Mouse (Mus musculus): Measurements from ENCODE around the gene Tmem121b.

The Tmem121b gene

GRCm38 (mm10) chr6:120493374-120494181, at the start of gene Tmem121b:
Tmem121b (minus strand) TSS chr6:120493807.
- ATAC-seq (ENCODE audit: insufficient number of reproducible peaks, low FRiP score, low TSS enrichment), result peak; percentile 57

DNA sequence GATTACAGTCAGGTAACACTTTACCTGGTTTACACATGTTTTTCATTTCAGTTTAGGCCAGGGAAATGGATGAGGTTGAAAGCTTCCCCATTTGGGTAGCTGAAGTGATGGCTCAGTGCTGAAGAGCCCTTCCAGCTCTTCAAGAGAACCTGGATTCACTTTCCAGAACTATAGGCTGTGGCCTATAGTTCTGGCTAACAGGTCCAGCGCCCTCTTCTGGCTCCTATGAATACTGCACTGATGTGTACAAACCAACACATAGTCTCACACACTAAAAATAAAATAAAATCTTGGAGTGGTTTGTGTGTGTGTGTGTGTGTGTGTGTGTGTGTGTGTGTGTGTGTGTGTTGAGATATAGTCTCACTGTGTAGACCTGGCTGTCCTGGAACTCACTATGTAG, 48.5 kb upstream of the Tmem121b start:
- ATAC-seq (ENCODE audit: insufficient number of reproducible peaks, low FRiP score, low TSS enrichment), result no peak

GRCm38 (mm10) chr6:120541386-120541785, 47.8 kb upstream of the Tmem121b start:
- ATAC-seq (ENCODE audit: insufficient number of reproducible peaks, low FRiP score, low TSS enrichment), result no peak

GRCm38 (mm10) chr6:120539781-120540231, 46.2 kb upstream of the Tmem121b start:
- ATAC-seq (ENCODE audit: insufficient number of reproducible peaks, low FRiP score, low TSS enrichment), result peak; percentile 56; the same call in 1 of the 2 replicates

DNA sequence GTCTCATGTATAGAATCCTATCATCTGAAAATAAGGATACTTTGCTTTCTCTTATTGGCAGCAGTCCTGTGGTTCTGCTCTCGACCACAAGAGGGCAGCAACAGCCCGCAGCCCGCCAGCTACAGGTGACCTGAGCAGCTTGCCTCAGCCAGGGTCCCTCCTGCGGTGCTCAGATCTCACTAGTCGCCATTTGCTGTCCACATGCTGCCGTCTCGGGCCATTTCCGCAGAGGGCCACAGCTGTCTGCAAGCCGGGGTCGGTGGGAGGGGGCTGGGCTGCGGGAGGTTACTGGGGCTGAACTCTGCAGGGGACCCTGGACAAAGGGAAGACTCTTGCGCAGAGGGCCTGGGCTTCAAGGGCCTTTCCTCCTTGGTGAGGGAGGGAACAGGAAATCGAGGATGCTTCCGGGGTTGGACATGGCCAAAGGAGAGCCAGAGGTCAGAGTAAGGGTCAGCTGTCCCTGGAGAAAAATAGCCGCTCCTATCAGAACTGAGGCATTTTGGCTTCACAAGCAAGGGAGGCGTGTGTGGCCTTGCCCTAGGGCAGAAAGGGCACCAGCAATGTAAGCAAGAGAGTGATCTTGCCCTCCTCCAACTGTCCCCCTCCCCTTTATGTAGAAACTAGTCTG, 45.6 kb upstream of the Tmem121b start:
- peak; percentile 87 for ATAC-seq (ENCODE audit: insufficient number of reproducible peaks, low FRiP score, low TSS enrichment)

DNA sequence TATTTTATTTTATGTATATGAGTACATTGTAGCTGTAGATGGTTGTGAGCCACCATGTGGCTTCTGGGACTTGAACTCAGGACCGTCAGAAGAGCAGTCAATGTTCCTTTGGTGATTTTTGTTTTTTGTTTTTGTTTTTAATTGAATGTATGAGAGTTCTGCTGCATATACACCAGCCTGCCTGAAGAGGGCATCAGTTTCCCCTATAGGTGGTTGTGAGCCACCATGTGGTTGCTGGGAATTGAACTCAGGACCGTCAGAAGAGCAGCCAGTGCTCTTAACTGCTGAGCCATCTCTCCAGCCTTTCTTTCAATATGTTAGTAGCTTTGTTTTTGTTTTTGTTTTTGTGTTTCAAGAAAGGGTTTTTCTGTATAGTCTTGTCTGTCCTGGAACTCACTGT, 42.7 kb upstream of the Tmem121b start:
- ATAC-seq (ENCODE audit: insufficient number of reproducible peaks, low FRiP score, low TSS enrichment), result no peak

DNA sequence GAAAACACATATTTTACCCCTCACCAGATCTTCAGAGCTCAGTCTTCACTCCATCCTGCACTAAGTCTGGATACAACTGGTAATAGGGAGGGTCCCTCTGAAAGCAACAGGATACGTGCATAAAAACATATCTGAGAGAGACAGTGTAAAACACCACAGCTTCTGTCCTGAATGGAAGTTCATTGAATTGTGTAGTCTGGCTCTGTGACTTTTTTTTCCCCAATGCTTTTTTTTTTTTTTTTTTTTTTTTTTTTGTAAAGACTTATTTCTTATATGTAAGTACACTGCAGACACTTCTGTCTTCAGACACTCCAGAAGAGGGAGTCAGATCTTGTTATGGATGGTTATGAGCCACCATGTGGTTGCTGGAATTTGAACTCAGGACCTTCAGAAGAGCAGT, 39.0 kb upstream of the Tmem121b start:
- ATAC-seq (ENCODE audit: insufficient number of reproducible peaks, low FRiP score, low TSS enrichment), result no peak

- peak; percentile 98 for ATAC-seq (ENCODE audit: insufficient number of reproducible peaks, low FRiP score, low TSS enrichment)
These were observed 37.7 kb upstream of the Tmem121b start, which contains the start of gene Hdhd5 for GRCm38 (mm10) chr6:120531020-120531965. Hdhd5 (minus strand) TSS chr6:120531319.

GRCm38 (mm10) chr6:120529123-120529522, 35.5 kb upstream of the Tmem121b start:
- ATAC-seq (ENCODE audit: insufficient number of reproducible peaks, low FRiP score, low TSS enrichment), result no peak

DNA sequence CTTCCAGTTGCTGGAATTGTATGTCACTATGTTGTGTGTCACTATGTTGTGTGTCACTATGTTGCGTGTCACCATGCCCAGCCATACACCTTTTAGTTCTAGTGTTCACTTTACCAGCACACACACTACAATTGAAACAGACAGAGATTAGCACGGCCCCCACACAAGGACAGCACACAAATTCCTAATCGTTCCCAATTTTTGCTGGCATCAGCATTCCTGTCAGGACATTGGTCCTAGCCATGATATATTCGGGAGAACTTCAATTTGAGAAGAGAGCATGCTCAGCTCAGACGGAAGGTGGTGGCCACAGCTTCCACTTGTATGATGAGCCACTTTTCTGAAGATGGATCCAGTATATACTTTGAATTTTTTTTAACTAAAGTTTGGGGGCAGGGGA, 31.2 kb upstream of the Tmem121b start:
- ATAC-seq (ENCODE audit: insufficient number of reproducible peaks, low FRiP score, low TSS enrichment), result no peak

DNA sequence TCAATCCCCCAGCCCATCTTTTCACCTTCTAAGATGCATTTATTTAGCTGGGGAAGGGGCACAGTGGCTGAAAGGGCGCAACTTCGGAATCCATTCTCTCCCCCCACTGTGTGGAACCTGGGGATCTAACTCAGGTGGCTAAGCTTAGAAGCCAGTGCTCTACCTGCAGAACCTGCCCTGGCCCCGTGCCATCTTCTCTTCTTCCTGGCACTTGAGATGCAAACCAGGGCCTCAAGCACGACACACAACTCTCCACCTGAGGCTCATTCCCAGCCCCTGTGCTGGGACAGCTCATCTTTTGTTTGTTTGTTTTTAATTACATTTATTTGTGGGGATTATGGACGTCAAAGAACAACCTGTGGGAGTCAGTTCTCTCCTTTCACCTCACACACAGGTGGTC, 26.0 kb upstream of the Tmem121b start:
- no peak for ATAC-seq (ENCODE audit: insufficient number of reproducible peaks, low FRiP score, low TSS enrichment)

DNA sequence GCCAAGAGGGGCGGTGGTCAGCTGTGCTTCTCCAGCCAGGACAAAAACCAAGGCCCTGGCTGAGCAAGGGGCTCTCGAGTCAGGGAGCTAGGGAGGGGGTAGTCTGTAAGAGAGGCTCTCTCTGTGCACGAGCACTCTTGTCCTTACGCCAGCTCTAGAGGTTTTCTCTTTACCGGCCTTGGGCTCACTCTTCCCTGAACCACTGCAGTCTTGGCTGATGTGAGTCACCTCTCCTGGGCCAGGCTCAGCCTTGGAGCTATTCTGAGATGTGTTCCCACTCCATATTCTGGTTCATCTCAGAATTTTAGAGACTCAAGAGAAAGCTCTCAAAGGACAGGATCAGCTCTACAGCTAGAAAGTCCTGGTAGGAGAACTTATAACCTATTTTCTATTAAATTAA, 23.7 kb upstream of the Tmem121b start:
- ATAC-seq (ENCODE audit: insufficient number of reproducible peaks, low FRiP score, low TSS enrichment), result no peak

DNA sequence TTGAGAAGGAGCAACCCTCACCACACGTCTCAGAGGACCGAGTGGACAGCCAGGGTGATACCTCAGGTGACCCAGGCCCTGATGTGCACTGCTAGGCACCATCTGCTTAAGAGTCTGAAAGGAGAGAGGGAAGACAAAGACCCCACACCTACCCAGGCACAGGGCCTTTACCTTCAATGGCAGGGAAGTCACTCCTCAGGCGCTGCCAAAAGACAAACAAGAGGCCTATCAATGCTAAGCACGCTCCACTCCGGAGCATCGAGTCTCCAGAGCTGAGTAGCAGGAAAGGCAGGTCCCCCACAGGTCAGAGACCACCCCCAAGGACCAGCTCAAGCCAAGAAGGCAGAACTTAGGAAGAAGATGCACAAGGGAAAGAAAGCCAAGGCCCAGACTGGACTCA, 23.3 kb upstream of the Tmem121b start:
- no peak for ATAC-seq (ENCODE audit: insufficient number of reproducible peaks, low FRiP score, low TSS enrichment)

- no peak for ATAC-seq (ENCODE audit: insufficient number of reproducible peaks, low FRiP score, low TSS enrichment)
These were observed 22.8 kb upstream of the Tmem121b start for GRCm38 (mm10) chr6:120516422-120516821.

DNA sequence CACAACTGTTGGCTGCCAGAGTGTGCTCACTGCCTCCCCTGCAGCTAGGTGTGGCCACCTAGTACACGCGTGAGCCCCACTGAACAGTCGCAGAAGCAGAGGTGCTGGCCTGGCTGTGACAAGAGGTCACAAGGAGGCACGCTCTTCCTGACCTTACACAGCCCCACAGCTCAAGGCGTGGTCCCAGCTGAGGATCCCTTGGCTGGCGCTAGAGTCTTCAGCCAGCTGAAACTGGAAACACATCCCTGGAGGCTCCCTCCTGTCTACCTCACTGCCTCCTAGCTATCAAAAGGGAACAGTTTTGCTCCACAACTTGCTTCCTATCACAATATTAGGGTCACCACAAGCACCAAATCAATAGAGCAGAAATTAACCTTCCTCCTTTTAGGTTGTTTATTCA, 17.6 kb upstream of the Tmem121b start:
- ATAC-seq (ENCODE audit: insufficient number of reproducible peaks, low FRiP score, low TSS enrichment), result no peak

- no peak for ATAC-seq (ENCODE audit: insufficient number of reproducible peaks, low FRiP score, low TSS enrichment)
These were observed 16.8 kb upstream of the Tmem121b start for GRCm38 (mm10) chr6:120510425-120510824.

DNA sequence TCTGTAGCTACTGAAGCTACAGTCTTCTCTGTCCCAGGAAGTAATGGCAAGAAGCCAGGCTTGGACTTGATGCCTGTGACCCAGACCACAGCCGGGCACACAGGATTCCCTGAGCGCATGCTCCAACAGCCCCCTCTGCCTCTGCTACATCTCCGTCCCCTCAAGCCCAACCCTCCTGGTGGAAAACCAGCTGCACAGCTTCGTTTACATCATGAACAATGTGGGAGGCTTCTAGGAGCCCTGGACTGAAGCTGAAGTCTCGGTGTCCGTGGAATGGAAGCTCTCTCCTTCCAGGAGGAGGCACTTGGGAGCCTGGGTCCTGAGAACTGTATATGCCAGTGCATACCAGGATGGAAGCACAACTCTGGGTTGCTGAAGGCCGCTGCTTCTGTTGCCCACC, 16.4 kb upstream of the Tmem121b start:
- ATAC-seq (ENCODE audit: insufficient number of reproducible peaks, low FRiP score, low TSS enrichment), result no peak

- ATAC-seq (ENCODE audit: insufficient number of reproducible peaks, low FRiP score, low TSS enrichment), result no peak
These were observed 15.0 kb upstream of the Tmem121b start for GRCm38 (mm10) chr6:120508645-120509044.

DNA sequence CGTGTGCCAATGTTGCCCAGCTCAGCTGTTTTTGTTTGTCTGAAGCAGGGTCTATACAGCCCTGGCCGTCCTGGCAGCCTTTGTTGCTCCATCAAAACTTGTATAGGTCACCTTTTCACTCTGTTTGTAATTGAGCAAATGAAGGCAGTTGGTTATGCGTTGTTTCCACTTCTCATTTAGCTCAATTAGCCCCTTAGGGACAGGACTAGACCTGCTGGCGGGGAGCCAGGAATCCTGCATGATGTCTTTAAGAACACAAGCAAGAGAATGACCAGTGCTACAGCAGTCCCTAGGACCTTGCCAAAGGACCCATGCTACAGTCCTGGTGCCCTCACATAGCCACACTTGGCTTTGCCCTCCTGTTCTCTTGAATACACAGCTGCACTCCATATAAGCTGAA, 11.9 kb upstream of the Tmem121b start:
- no peak for ATAC-seq (ENCODE audit: insufficient number of reproducible peaks, low FRiP score, low TSS enrichment)

- no peak for ATAC-seq (ENCODE audit: insufficient number of reproducible peaks, low FRiP score, low TSS enrichment)
These were observed 10.4 kb upstream of the Tmem121b start for GRCm38 (mm10) chr6:120504051-120504450.

GRCm38 (mm10) chr6:120496544-120496943, 2.9 kb upstream of the Tmem121b start:
- ATAC-seq (ENCODE audit: insufficient number of reproducible peaks, low FRiP score, low TSS enrichment), result no peak

Measured in cerebellum, adult (tissue).